Mouse (Mus musculus): ENCODE measurements around the gene Mrrf.

- TF ChIP-seq CTCF (IDR thresholded peaks at IDR 0.05; ENCODE audit: low read depth, low read length) (no peak), POLR2A (IDR thresholded peaks at IDR 0.05; ENCODE audit: borderline replicate concordance, low read depth, low read length) (no peak)
These were observed 100.7 kb downstream of the Mrrf start for GRCm38 (mm10) chr2:36236889-36237288.
